In the genomic region with DNA sequence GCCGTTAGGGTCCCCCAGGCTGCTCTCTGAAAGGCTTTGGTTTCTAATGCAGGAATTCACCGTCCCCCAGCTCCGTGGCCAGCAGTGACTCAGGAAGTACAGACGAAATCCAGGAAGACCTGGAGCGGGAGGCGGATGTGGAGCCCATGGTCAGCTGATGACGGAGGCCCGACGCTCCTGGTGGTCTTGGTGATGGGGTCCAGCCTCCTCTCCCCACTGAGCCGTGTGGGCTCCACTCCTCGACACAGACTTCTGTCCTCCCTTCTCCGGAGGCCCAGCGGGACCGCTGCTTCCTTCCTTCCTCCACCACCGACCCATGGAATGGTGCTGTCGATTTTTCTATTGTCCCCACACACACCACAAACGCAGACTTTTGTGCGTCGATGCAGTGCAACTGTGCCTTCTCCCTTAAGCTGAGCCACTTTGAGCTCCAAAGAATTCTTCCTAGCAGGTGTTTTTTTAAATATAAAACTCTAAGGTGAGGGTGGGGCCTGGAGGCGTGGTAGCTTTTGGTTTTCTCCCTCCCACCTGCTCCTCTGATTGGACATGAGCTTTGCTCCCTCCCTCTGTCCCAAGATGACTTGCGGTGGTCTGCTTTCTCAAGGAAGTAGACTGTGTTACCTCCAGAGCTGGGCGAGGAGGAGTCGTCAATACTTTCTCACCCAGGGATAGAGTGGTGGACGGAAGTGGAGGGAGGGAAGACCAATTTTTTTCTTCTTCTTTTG, we compare ENCODE assay signal across 8 mouse cellular contexts. TPM values are rescaled to one million over a fixed set of nuclear protein-coding genes. Genes with fewer than 3 reads are reported as not detected.
DNase-seq lines count a peak whose midpoint lies in the region; ATAC-seq lines count a peak whose summit lies in the region.

No protein-coding gene starts in this region.

- no peaks in the 10 kb centered on the region for H3K27me3 ChIP-seq in forebrain, embryonic 10.5 days (ENCODE audit: poor library complexity, severe bottlenecking)
- H3K27me3 ChIP-seq in hindbrain, embryonic 16.5 days (replicated peaks; ENCODE audit: control insufficient read depth, insufficient read depth, low read length), result no peaks in the 10 kb centered on the region
- no peaks in the 10 kb centered on the region for H3K27me3 ChIP-seq in liver, embryonic 13.5 days

- H3K4me3 ChIP-seq in forebrain, embryonic 10.5 days, result peak overlapping the region; percentile 66
- H3K4me3 ChIP-seq in hindbrain, embryonic 16.5 days (ENCODE audit: low read length), result peak overlapping the region; percentile 30
- H3K4me3 ChIP-seq in liver, embryonic 13.5 days (replicated peaks), result peak overlapping the region; percentile 70

- peak; percentile 60 for ATAC-seq in hindbrain, embryonic 16.5 days
- ATAC-seq in liver, embryonic 13.5 days (ENCODE audit: low read depth), result peak; percentile 93

- H3K27ac ChIP-seq in forebrain, embryonic 10.5 days, result peak overlapping the region; percentile 89
- 0 out of 2 replicates have a peak overlapping the region, but pooled peaks have one; percentile 26 for H3K27ac ChIP-seq in hindbrain, embryonic 16.5 days (ENCODE audit: low read depth, low read length)
- peak overlapping the region; percentile 62 for H3K27ac ChIP-seq in liver, embryonic 13.5 days

- H3K4me2 ChIP-seq in hindbrain, embryonic 16.5 days (ENCODE audit: low read length), result peak overlapping the region; percentile 46
- peak overlapping the region; percentile 88 for H3K4me2 ChIP-seq in liver, embryonic 13.5 days

- peak; percentile 63 for DNase-seq in adrenal gland, adult 2 months
- DNase-seq in adrenal gland, postnatal 25 days, result no peak
- peak; percentile 66 for DNase-seq in forebrain, embryonic 10.5 days (ENCODE audit: extremely low spot score, low spot score)
- peak; percentile 72 for DNase-seq in liver, embryonic 13.5 days
- DNase-seq in natural killer cell, adult 2 months (ENCODE audit: low spot score in 2 of 2), result peak; percentile 64
- peak; percentile 58 for DNase-seq in yolk sac, embryonic 10.5 days (ENCODE audit: low spot score)
- DNase-seq in ovary, postnatal 36 days (ENCODE audit: low spot score), result no peak

- WGBS in forebrain, embryonic 10.5 days, result 8% methylated on average over 24 of the region's 24 CpGs
- 8% methylated on average over 24 of the region's 24 CpGs for WGBS in hindbrain, embryonic 16.5 days
- WGBS in liver, embryonic 13.5 days (ENCODE audit: insufficient replicate concordance), result 8% methylated on average over 24 of the region's 24 CpGs

- peaks cover 31% of the 10 kb centered on the region for H3K4me1 ChIP-seq in forebrain, embryonic 10.5 days
- no peaks in the 10 kb centered on the region; the same call in 1 of the 2 replicates for H3K4me1 ChIP-seq in hindbrain, embryonic 16.5 days (ENCODE audit: control insufficient read depth, insufficient read depth, low read depth, low read length)
- peaks cover 26% of the 10 kb centered on the region for H3K4me1 ChIP-seq in liver, embryonic 13.5 days (replicated peaks)

- H3K9ac ChIP-seq in hindbrain, embryonic 16.5 days (ENCODE audit: low read depth, low read length), result peak overlapping the region; percentile 28; the same call in 1 of the 2 replicates
- H3K9ac ChIP-seq in liver, embryonic 13.5 days, result peak overlapping the region; percentile 79

- peaks cover 13% of the 10 kb centered on the region; the same call in 1 of the 2 replicates for H3K9me3 ChIP-seq in forebrain, embryonic 10.5 days
- 0 out of 2 replicates have a peak, but pooled peaks cover 2% of the 10 kb centered on the region for H3K9me3 ChIP-seq in hindbrain, embryonic 16.5 days (ENCODE audit: control insufficient read depth, low read length)
- no peaks in the 10 kb centered on the region for H3K9me3 ChIP-seq in liver, embryonic 13.5 days (replicated peaks)

- H3K36me3 ChIP-seq in forebrain, embryonic 10.5 days (replicated peaks), result peaks cover 35% of the 10 kb centered on the region
- peaks cover 13% of the 10 kb centered on the region for H3K36me3 ChIP-seq in hindbrain, embryonic 16.5 days (ENCODE audit: control insufficient read depth, insufficient read depth, low read length)
- H3K36me3 ChIP-seq in liver, embryonic 13.5 days, result peaks cover 31% of the 10 kb centered on the region

RNA-seq across cellular contexts. Expression of a gene that starts 6.2 kb away (rescaled TPM):
- 100 to 1,000 TPM in 1 of 2 experiments, 10 to 100 TPM in 1; 77.6 to 145 TPM for total RNA-seq in adrenal gland, adult 2 months (2021)
- polyA plus RNA-seq in adrenal gland, adult 2 months (2012; rRNA removed), result 221 and 280 TPM in 2 replicates
- 124 and 138 TPM in 2 replicates for total RNA-seq in adrenal gland, postnatal 25 days (2021)
- 22.7 and 22.8 TPM in 2 replicates for polyA plus RNA-seq in forebrain, embryonic 10.5 days (2016; fragmentation: Nextera tagmentation; extraction: Ambion mirVana)
- polyA plus RNA-seq in hindbrain, embryonic 16.5 days (2015; fragmentation: Nextera tagmentation; extraction: Ambion mirVana), result 31.9 and 35.4 TPM in 2 replicates
- polyA plus RNA-seq in liver, embryonic 13.5 days (2015; fragmentation: Nextera tagmentation; extraction: Ambion mirVana), result 50.2 and 57.3 TPM in 2 replicates

RNA-seq across cellular contexts. Expression of a gene that starts 13.5 kb away (rescaled TPM):
- under 1 TPM in 1 of 2 experiments, not detected in 1; 0.09 TPM for total RNA-seq in adrenal gland, adult 2 months (2021)
- 0.03 and 0.10 TPM in 2 replicates for polyA plus RNA-seq in adrenal gland, adult 2 months (2012; rRNA removed)
- not detected in 2 replicates for total RNA-seq in adrenal gland, postnatal 25 days (2021)
- polyA plus RNA-seq in forebrain, embryonic 10.5 days (2016; fragmentation: Nextera tagmentation; extraction: Ambion mirVana), result not detected in 2 replicates
- polyA plus RNA-seq in hindbrain, embryonic 16.5 days (2015; fragmentation: Nextera tagmentation; extraction: Ambion mirVana), result not detected in 2 replicates
- polyA plus RNA-seq in liver, embryonic 13.5 days (2015; fragmentation: Nextera tagmentation; extraction: Ambion mirVana), result not detected in 2 replicates

RNA-seq across cellular contexts. Expression of a gene that starts 36.9 kb away (rescaled TPM):
- total RNA-seq in adrenal gland, adult 2 months (2021), result not detected
- polyA plus RNA-seq in adrenal gland, adult 2 months (2012; rRNA removed), result 0.03 TPM in 1 of 2 replicates, not detected in the other
- total RNA-seq in adrenal gland, postnatal 25 days (2021), result not detected in 2 replicates
- not detected in 2 replicates for polyA plus RNA-seq in forebrain, embryonic 10.5 days (2016; fragmentation: Nextera tagmentation; extraction: Ambion mirVana)
- polyA plus RNA-seq in hindbrain, embryonic 16.5 days (2015; fragmentation: Nextera tagmentation; extraction: Ambion mirVana), result not detected in 2 replicates
- not detected in 2 replicates for polyA plus RNA-seq in liver, embryonic 13.5 days (2015; fragmentation: Nextera tagmentation; extraction: Ambion mirVana)

Comparison
In these comparisons a context has a peak if more than half of its experiments do, and no peak if none do; other contexts are left out.
1. DNase-seq: peak in adrenal gland, adult 2 months (single experiment), forebrain, embryonic 10.5 days (single experiment), liver, embryonic 13.5 days (single experiment), natural killer cell, adult 2 months (2 of 2) and yolk sac, embryonic 10.5 days (single experiment); none in adrenal gland, postnatal 25 days (single experiment) and ovary, postnatal 36 days (single experiment).
2. H3K27ac ChIP-seq: peak in every context shown above with its lines; median percentile 89 in forebrain, embryonic 10.5 days; 62 in liver, embryonic 13.5 days; 26 in hindbrain, embryonic 16.5 days.
3. Peak in every context shown above with its lines, with median percentiles within 50 percentile points of each other: H3K4me3 ChIP-seq.